Comparison of ENCODE assay signal across 11 mouse cellular contexts in genomic region chr1:69118249-69118938, GRCm38 (mm10). TPM values are rescaled to one million over a fixed set of nuclear protein-coding genes. Genes with fewer than 3 reads are reported as not detected.
DNase-seq lines count a peak whose midpoint lies in the region; ATAC-seq and TF ChIP-seq lines count a peak whose summit lies in the region.
"Had no signal": no experiment of that assay in that cellular context is flagged by ENCODE, and none has a peak within 500 bp of the region (broad histone marks: within the 10 kb centered on the region; RNA-seq: fewer than 3 reads in every experiment).

No protein-coding gene starts in this region.

- no peaks in the 10 kb centered on the region for H3K27me3 ChIP-seq in heart, adult 2 months (ENCODE audit: control insufficient read depth, insufficient read depth, low read length)
- H3K27me3 ChIP-seq in midbrain, embryonic 12.5 days = no peaks in the 10 kb centered on the region
- H3K27me3 ChIP-seq: neural tube, embryonic 13.5 days had no signal

- H3K27ac ChIP-seq in heart, adult 2 months = no peak overlapping the region
- no peak overlapping the region for H3K27ac ChIP-seq in midbrain, embryonic 12.5 days (replicated peaks)
- H3K27ac ChIP-seq: neural tube, embryonic 13.5 days had no signal

- ATAC-seq in midbrain, embryonic 12.5 days (ENCODE audit: low FRiP score, low read depth) = peak; percentile 60; the same call in 1 of the 2 replicates

- no peak for TF ChIP-seq POLR2A in heart, adult 2 months (IDR thresholded peaks at IDR 0.05; ENCODE audit: insufficient read depth, low read depth, low read length)

- no peaks in the 10 kb centered on the region for H3K9me3 ChIP-seq in midbrain, embryonic 12.5 days
- H3K9me3 ChIP-seq: neural tube, embryonic 13.5 days had no signal

- H3K4me1 ChIP-seq in heart, adult 2 months (ENCODE audit: control insufficient read depth, insufficient read depth, low read length) = no peaks in the 10 kb centered on the region
- H3K4me1 ChIP-seq in midbrain, embryonic 12.5 days = no peaks in the 10 kb centered on the region; the same call in 1 of the 2 replicates
- H3K4me1 ChIP-seq: neural tube, embryonic 13.5 days had no signal

- no peak overlapping the region for H3K4me3 ChIP-seq in heart, adult 2 months
- no peak overlapping the region for H3K4me3 ChIP-seq in midbrain, embryonic 12.5 days
- H3K4me3 ChIP-seq: neural tube, embryonic 13.5 days had no signal

- no peak overlapping the region for H3K9ac ChIP-seq in heart, adult 2 months (ENCODE audit: low read depth, low read length)
- no peak overlapping the region for H3K9ac ChIP-seq in midbrain, embryonic 12.5 days (replicated peaks)
- H3K9ac ChIP-seq: neural tube, embryonic 13.5 days had no signal

- no peaks in the 10 kb centered on the region for H3K79me2 ChIP-seq in heart, adult 2 months (replicated peaks; ENCODE audit: control insufficient read depth, insufficient read depth, low read length)

- DNase-seq in heart, adult 2 months = no peak
- no peak for DNase-seq in heart, postnatal 36 days
- peak; percentile 10 to 11 for DNase-seq in left cerebral cortex, postnatal 14 days (ENCODE audit: low spot score in 2 of 2)
- no peak for DNase-seq in left cerebral cortex, postnatal 36 days (ENCODE audit: low spot score in 2 of 2)
- peak; percentile 48 for DNase-seq in brain, adult 2 months (ENCODE audit: low read depth, low spot score)
- no peak for DNase-seq in urinary bladder, postnatal 4 days (ENCODE audit: low spot score in 2 of 2)
- DNase-seq in layer of hippocampus, adult 9-11 months = no peak
- DNase-seq: right cerebral cortex, postnatal 4 days had no signal

- TF ChIP-seq CTCF in heart, adult 2 months (IDR thresholded peaks at IDR 0.05) = peak; percentile 62

- TF ChIP-seq EP300 in heart, adult 2 months (IDR thresholded peaks at IDR 0.05; ENCODE audit: insufficient read depth, low read depth, low read length) = no peak

- 70% methylated on average over 4 of the region's 4 CpGs for WGBS in heart, adult 2 months
- 90% methylated on average over 4 of the region's 4 CpGs for WGBS in midbrain, embryonic 12.5 days

- H3K4me2 ChIP-seq in midbrain, embryonic 12.5 days (replicated peaks) = no peak overlapping the region
- H3K4me2 ChIP-seq: neural tube, embryonic 13.5 days had no signal

- intact Hi-C loops in heart, adult 2 months (cut with DNase I) = loop anchor here (5.0 kb wide), 2 partner anchors 1011 to 1476 kb away; no protein-coding TSS in a partner anchor
- intact Hi-C loops in heart, postnatal 36 days (cut with DNase I) = loop anchor here (2.0 to 5.0 kb wide), 2 partner anchors 1012 to 1476 kb away; no protein-coding TSS in a partner anchor
- intact Hi-C loops in left cerebral cortex, postnatal 14 days (cut with DNase I) = no loop called here
- intact Hi-C loops in left cerebral cortex, postnatal 36 days (cut with DNase I) = loop anchor here (5.0 kb wide), 1 partner anchor 1011 kb away; no protein-coding TSS in a partner anchor

- no peaks in the 10 kb centered on the region for H3K36me3 ChIP-seq in heart, adult 2 months (ENCODE audit: control insufficient read depth, insufficient read depth, low read length)
- H3K36me3 ChIP-seq in midbrain, embryonic 12.5 days = no peaks in the 10 kb centered on the region
- H3K36me3 ChIP-seq: neural tube, embryonic 13.5 days had no signal

RNA-seq across cellular contexts. Expression of gene Erbb4, which starts 10.5 kb away (rescaled TPM):
- total RNA-seq in heart, adult 2 months (2021) = 10 to 100 TPM; 10.3 to 13.9 TPM
- 2.1 and 5.4 TPM in 2 replicates for polyA plus RNA-seq in heart, adult 2 months (2012; rRNA removed)
- 10 to 100 TPM; 13.7 to 13.9 TPM for total RNA-seq in heart, postnatal 36 days (2021)
- total RNA-seq in left cerebral cortex, postnatal 14 days (2021) = 10 to 100 TPM; 55.3 to 57.2 TPM
- 10 to 100 TPM; 54.6 to 64.0 TPM for total RNA-seq in left cerebral cortex, postnatal 36 days (2021)
- polyA plus RNA-seq in midbrain, embryonic 12.5 days (2016; fragmentation: Nextera tagmentation; extraction: Ambion mirVana) = 11.1 and 14.0 TPM in 2 replicates
- total RNA-seq: hematopoietic stem cell, adult 5-6 weeks had no signal

Comparison
In these comparisons a context has a peak if more than half of its experiments do, and no peak if none do; other contexts are left out.
1. DNase-seq: peak in left cerebral cortex, postnatal 14 days (2 of 2) and brain, adult 2 months (single experiment); none in heart, adult 2 months (0 of 2), heart, postnatal 36 days (0 of 2), left cerebral cortex, postnatal 36 days (0 of 2), urinary bladder, postnatal 4 days (0 of 2) and layer of hippocampus, adult 9-11 months (single experiment).